Mouse (Mus musculus) hindbrain, embryonic 15.5 days (tissue): ENCODE data around the gene Vmn1r44. TPM values are rescaled to one million over a fixed set of nuclear protein-coding genes. Genes with fewer than 3 reads are reported as not detected.
"Not testable (repeated sequence)": the region's sequence is repeated elsewhere in the genome, so short reads cannot be mapped to it uniquely, and the experiment has no call there.

ENCODE experiments used
- ATAC-seq: fragments of 200-750 bp; cut with Nextera tagmentation; 2 replicates; pipeline ENCODE4 v1.8.0; 2017; ENCODE audit warnings: low read depth, moderate number of reproducible peaks, moderate TSS enrichment; ENCODE audit not compliant: low FRiP score
- H3K27ac ChIP-seq: fragments of 300-500 bp; sonication (generic); replicated peaks from 2 replicates; pipeline ENCODE4 v1.5.1; 2015; ENCODE audit warnings: mild to moderate bottlenecking, inconsistent platforms
- H3K27me3 ChIP-seq: fragments of 300-500 bp; sonication (generic); 2 replicates; pipeline ENCODE4 v1.6.1; 2015; ENCODE audit warnings: control low read depth, inconsistent platforms
- H3K36me3 ChIP-seq: fragments of 300-500 bp; sonication (generic); 2 replicates; pipeline ENCODE4 v1.6.1; 2015; ENCODE audit warnings: control low read depth, inconsistent platforms
- H3K4me1 ChIP-seq: fragments of 300-500 bp; sonication (generic); replicated peaks from 2 replicates; pipeline ENCODE4 v1.6.1; 2015; ENCODE audit warnings: control low read depth, inconsistent platforms
- H3K4me2 ChIP-seq: fragments of 300-500 bp; sonication (generic); 2 replicates; pipeline ENCODE4 v1.6.1; 2015; ENCODE audit warnings: moderate library complexity, mild to moderate bottlenecking, inconsistent platforms
- H3K4me3 ChIP-seq: fragments of 300-500 bp; sonication (generic); 2 replicates; pipeline ENCODE4 v1.5.1; 2015; ENCODE audit warnings: mild to moderate bottlenecking, inconsistent platforms
- H3K9ac ChIP-seq: fragments of 300-500 bp; sonication (generic); 2 replicates; pipeline ENCODE4 v1.6.1; 2015; ENCODE audit warnings: inconsistent platforms
- H3K9me3 ChIP-seq: fragments of 300-500 bp; sonication (generic); 2 replicates; pipeline ENCODE4 v1.6.1; 2016; ENCODE audit warnings: control low read depth, inconsistent platforms
- WGBS: fragments of 180-500 bp; shearing (Covaris S2); methylation state at CpG from one replicate; pipeline ENCODE4 v1.1.7; 2015; 5-methylcytosine and 5-hydroxymethylcytosine counted together
- polyA plus RNA-seq: library from polyadenylated mRNA; unstranded; fragments of >200 nt; fragmentation: Nextera tagmentation; extraction: Ambion mirVana; gene quantifications from 2 replicates; pipeline ENCODE4 v1.2.1, GENCODE M21; 2015

The Vmn1r44 gene
- polyA plus RNA-seq = not detected in 2 replicates

DNA sequence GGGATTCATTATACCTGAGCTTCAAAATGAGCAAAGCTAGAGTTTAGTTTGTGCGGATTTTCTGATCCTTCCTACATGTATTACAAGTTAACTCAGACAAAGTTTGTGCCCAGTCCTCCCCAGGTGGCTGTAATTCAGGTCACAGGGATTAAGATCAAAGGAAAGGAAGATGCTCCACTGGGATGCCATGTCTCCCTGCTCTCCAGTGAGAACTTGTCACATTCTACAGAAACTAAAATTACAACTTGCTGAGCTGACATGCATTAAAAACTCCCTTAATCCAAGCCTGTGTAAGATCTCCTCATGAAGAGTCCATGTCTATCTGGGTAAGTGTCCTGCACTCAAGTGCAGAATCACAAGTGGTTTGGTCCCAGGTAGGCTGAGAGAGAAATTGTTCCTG lies at the start of gene Vmn1r44:
TSS of gene Vmn1r44 (plus strand) at position 301 of the 400 bp plus-strand sequence.
- no peak for ATAC-seq
- 74% methylated on average over 1 of the region's 1 CpGs for WGBS
- Histone ChIP-seq H3K4me2 (no peak within 1 kb of the TSS), H3K36me3 (no peaks in the 10 kb centered on the region), H3K27me3 (no peaks in the 10 kb centered on the region), H3K4me1 (no peaks in the 10 kb centered on the region), H3K27ac (no peak within 1 kb of the TSS), H3K9ac (no peak within 1 kb of the TSS), H3K9me3 (no peaks in the 10 kb centered on the region), H3K4me3 (no peak within 1 kb of the TSS)

- no peak overlapping the region for H3K9ac ChIP-seq
- H3K4me2 ChIP-seq = no peak overlapping the region
- H3K4me3 ChIP-seq = no peak overlapping the region
- no peaks in the 10 kb centered on the region for H3K27me3 ChIP-seq
- no peaks in the 10 kb centered on the region for H3K4me1 ChIP-seq
- 0 out of 2 replicates have a peak, but pooled peaks cover 2% of the 10 kb centered on the region for H3K9me3 ChIP-seq
- 78% methylated on average over 3 of the region's 3 CpGs for WGBS
- no peak for ATAC-seq
- no peak overlapping the region for H3K27ac ChIP-seq
- no peaks in the 10 kb centered on the region for H3K36me3 ChIP-seq
These were observed 25.9 kb upstream of the Vmn1r44 start for GRCm38 (mm10) chr6:89857552-89857951.

GRCm38 (mm10) chr6:89859839-89860238 lies 23.6 kb upstream of the Vmn1r44 start:
- ATAC-seq = no peak
- WGBS = 96% methylated on average over 2 of the region's 2 CpGs

GRCm38 (mm10) chr6:89863792-89864191 lies 19.7 kb upstream of the Vmn1r44 start:
- H3K27ac ChIP-seq = no peak overlapping the region
- H3K36me3 ChIP-seq = no peaks in the 10 kb centered on the region
- WGBS = 81% methylated on average over 4 of the region's 4 CpGs
- no peak for ATAC-seq
- no peak overlapping the region for H3K9ac ChIP-seq
- H3K4me1 ChIP-seq = no peaks in the 10 kb centered on the region
- H3K27me3 ChIP-seq = no peaks in the 10 kb centered on the region
- H3K4me2 ChIP-seq = no peak overlapping the region
- H3K4me3 ChIP-seq = no peak overlapping the region
- peaks cover 8% of the 10 kb centered on the region; the same call in 1 of the 2 replicates for H3K9me3 ChIP-seq

More at GRCm38 (mm10) chr6:89859839-89860238, 23.6 kb upstream of the Vmn1r44 start:
- no peaks in the 10 kb centered on the region for H3K36me3 ChIP-seq
- H3K4me2 ChIP-seq = no peak overlapping the region
- H3K27me3 ChIP-seq = no peaks in the 10 kb centered on the region
- no peak overlapping the region for H3K27ac ChIP-seq
- no peak overlapping the region for H3K4me3 ChIP-seq
- H3K4me1 ChIP-seq = no peaks in the 10 kb centered on the region
- 0 out of 2 replicates have a peak, but pooled peaks cover 2% of the 10 kb centered on the region for H3K9me3 ChIP-seq
- no peak overlapping the region for H3K9ac ChIP-seq

GRCm38 (mm10) chr6:89867276-89867675 lies 16.2 kb upstream of the Vmn1r44 start:
- H3K9me3 ChIP-seq = peaks cover 6% of the 10 kb centered on the region; the same call in 1 of the 2 replicates

GRCm38 (mm10) chr6:89867976-89868375 lies 15.5 kb upstream of the Vmn1r44 start:
- Histone ChIP-seq H3K4me1 (no peaks in the 10 kb centered on the region), H3K9me3 (peaks cover 6% of the 10 kb centered on the region; the same call in 1 of the 2 replicates), H3K27me3 (no peaks in the 10 kb centered on the region), H3K36me3 (no peaks in the 10 kb centered on the region), H3K4me2 (no peak overlapping the region), H3K9ac (no peak overlapping the region), H3K27ac (no peak overlapping the region), H3K4me3 (no peak overlapping the region)
- 86% methylated on average over 2 of the region's 2 CpGs for WGBS
- ATAC-seq = no peak

More at GRCm38 (mm10) chr6:89867276-89867675, 16.2 kb upstream of the Vmn1r44 start:
- no peak for ATAC-seq
- H3K9ac ChIP-seq = no peak overlapping the region
- H3K36me3 ChIP-seq = no peaks in the 10 kb centered on the region
- no peaks in the 10 kb centered on the region for H3K27me3 ChIP-seq
- H3K4me2 ChIP-seq = no peak overlapping the region
- 95% methylated on average over 2 of the region's 2 CpGs for WGBS
- no peak overlapping the region for H3K27ac ChIP-seq
- no peak overlapping the region for H3K4me3 ChIP-seq
- H3K4me1 ChIP-seq = no peaks in the 10 kb centered on the region

GRCm38 (mm10) chr6:89876313-89876712 lies 7.1 kb upstream of the Vmn1r44 start, which contains the start of the genes Vmn1r42 and Vmn1r43:
Gene Vmn1r42, minus strand, starts transcription at chr6:89876413.
Gene Vmn1r43, minus strand, starts transcription at chr6:89876413.
- not testable (repeated sequence) for H3K9ac ChIP-seq, H3K27ac ChIP-seq, H3K36me3 ChIP-seq, H3K4me1 ChIP-seq, H3K4me3 ChIP-seq, ATAC-seq, H3K4me2 ChIP-seq, H3K9me3 ChIP-seq, H3K27me3 ChIP-seq
- WGBS = 88% methylated on average over 3 of the region's 3 CpGs

DNA sequence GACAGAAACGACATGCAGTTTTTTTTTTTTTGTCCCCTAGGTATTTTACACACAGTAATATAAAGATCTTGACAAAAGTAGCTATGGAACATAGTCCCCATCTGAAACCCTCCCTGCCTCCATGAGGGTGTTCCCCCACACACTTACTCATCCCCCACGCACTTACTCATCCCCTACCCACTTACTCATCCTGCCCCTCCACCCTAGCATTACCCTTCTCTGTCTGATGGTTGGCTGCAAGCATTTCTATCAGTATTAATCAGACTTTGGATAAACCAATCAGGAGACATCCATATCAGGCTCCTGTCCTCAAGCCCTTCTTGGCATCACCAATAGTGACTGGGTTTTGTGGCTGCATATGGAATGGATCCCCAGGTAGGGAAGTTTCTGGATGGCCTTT lies 6.5 kb upstream of the Vmn1r44 start:
- H3K4me1 ChIP-seq = no peaks in the 10 kb centered on the region
- H3K27ac ChIP-seq = no peak overlapping the region
- no peaks in the 10 kb centered on the region for H3K27me3 ChIP-seq
- no peak overlapping the region for H3K9ac ChIP-seq
- no peaks in the 10 kb centered on the region for H3K36me3 ChIP-seq
- no peak for ATAC-seq
- 79% methylated on average over 2 of the region's 2 CpGs for WGBS
- H3K4me2 ChIP-seq = no peak overlapping the region
- no peak overlapping the region for H3K4me3 ChIP-seq
- no peaks in the 10 kb centered on the region for H3K9me3 ChIP-seq

- Histone ChIP-seq H3K36me3 (no peaks in the 10 kb centered on the region), H3K4me1 (no peaks in the 10 kb centered on the region), H3K9me3 (no peaks in the 10 kb centered on the region), H3K4me3 (no peak overlapping the region), H3K27ac (no peak overlapping the region), H3K27me3 (no peaks in the 10 kb centered on the region), H3K4me2 (no peak overlapping the region), H3K9ac (no peak overlapping the region)
- no peak for ATAC-seq
These were observed 2.6 kb upstream of the Vmn1r44 start for GRCm38 (mm10) chr6:89880867-89881266.

- Histone ChIP-seq H3K9ac (no peak overlapping the region), H3K9me3 (no peaks in the 10 kb centered on the region), H3K4me2 (no peak overlapping the region), H3K4me1 (no peaks in the 10 kb centered on the region), H3K27me3 (no peaks in the 10 kb centered on the region), H3K27ac (no peak overlapping the region), H3K36me3 (no peaks in the 10 kb centered on the region), H3K4me3 (no peak overlapping the region)
- 55% methylated on average over 2 of the region's 2 CpGs for WGBS
- no peak for ATAC-seq
These were observed 352 bp downstream of the Vmn1r44 start for GRCm38 (mm10) chr6:89883812-89884211.

GRCm38 (mm10) chr6:89940498-89940897 lies 57.0 kb downstream of the Vmn1r44 start, which contains the start of gene Vmn1r45:
Gene Vmn1r45, minus strand, starts transcription at chr6:89940598.
- not testable (repeated sequence) for H3K36me3 ChIP-seq, H3K27me3 ChIP-seq, H3K4me3 ChIP-seq, H3K9ac ChIP-seq, H3K4me2 ChIP-seq, ATAC-seq, H3K27ac ChIP-seq, H3K4me1 ChIP-seq, H3K9me3 ChIP-seq
- WGBS = 88% methylated on average over 2 of the region's 2 CpGs

DNA sequence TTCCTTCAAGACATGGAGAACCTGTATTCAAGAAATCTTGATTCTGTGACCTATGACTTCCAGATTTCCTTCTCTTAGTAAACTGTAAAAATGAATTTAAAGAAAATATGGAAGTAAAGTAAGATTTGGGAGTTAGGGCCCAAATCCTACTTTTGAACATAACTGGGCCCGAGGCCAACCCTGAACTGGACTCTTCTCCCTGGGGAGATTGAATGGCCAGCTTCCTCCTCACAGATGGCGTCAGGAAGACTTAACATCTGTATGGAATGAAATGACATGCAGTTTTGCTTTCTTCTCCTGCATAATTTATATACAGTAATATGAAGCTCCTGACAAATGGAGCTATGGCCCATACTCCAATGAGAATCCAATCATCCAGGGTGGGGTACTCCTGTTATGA lies 57.5 kb downstream of the Vmn1r44 start:
- H3K36me3 ChIP-seq = no peaks in the 10 kb centered on the region
- H3K4me3 ChIP-seq = no peak overlapping the region
- H3K9me3 ChIP-seq = no peaks in the 10 kb centered on the region
- no peak overlapping the region for H3K4me2 ChIP-seq
- no peaks in the 10 kb centered on the region for H3K4me1 ChIP-seq
- H3K9ac ChIP-seq = no peak overlapping the region
- ATAC-seq = no peak
- H3K27ac ChIP-seq = no peak overlapping the region
- no peaks in the 10 kb centered on the region for H3K27me3 ChIP-seq
- WGBS = 83% methylated on average over 2 of the region's 2 CpGs
